Comparison of ENCODE assay signal across 14 mouse cellular contexts in the genomic region with DNA sequence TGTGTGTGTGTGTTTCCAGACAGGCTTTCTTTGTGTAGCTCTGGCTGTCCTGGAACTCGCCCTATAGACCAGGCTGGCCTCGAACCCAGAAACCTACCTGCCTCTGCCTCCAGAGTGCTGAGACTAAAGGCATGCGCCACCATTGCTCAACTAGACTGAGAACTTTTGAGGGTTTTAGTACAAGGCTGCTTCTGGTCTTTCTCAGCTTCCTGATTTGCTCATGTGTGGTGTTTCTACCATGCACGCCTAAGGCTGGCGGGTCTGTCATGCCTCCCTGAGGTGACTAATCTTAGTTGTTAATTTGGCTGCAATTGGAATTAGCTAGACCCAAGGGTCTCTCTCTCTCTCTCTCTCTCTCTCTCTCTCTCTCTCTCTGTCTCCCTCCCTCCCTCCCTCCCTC.
"Had no signal": no experiment of that assay in that cellular context is flagged by ENCODE, and none has a peak within 500 bp of the region (broad histone marks: within the 10 kb centered on the region; RNA-seq: fewer than 3 reads in every experiment).

No protein-coding gene starts in this region.

- H3K4me1 ChIP-seq: intestine, embryonic 15.5 days; midbrain, embryonic 15.5 days; neural tube, embryonic 12.5 days had no signal

- DNase-seq: kidney, adult 18-20 months; kidney, postnatal 10 days; kidney, postnatal 4 days; lung, embryonic 14.5 days; lung, postnatal 10 days; right cerebral cortex, postnatal 4 days had no signal

- H3K27me3 ChIP-seq: intestine, embryonic 15.5 days had no signal

- H3K4me3 ChIP-seq: intestine, embryonic 15.5 days; layer of hippocampus, adult 2 months; limb, embryonic 15.5 days; liver, embryonic 12.5 days; midbrain, embryonic 15.5 days; neural tube, embryonic 12.5 days had no signal

- H3K27ac ChIP-seq: intestine, embryonic 15.5 days; layer of hippocampus, adult 2 months; limb, embryonic 15.5 days; liver, embryonic 12.5 days; macrophage; midbrain, embryonic 15.5 days; neural tube, embryonic 12.5 days; stomach, postnatal 0 days had no signal

- H3K36me3 ChIP-seq: intestine, embryonic 15.5 days; limb, embryonic 15.5 days; liver, embryonic 12.5 days; midbrain, embryonic 15.5 days; neural tube, embryonic 12.5 days had no signal
